Mouse (Mus musculus) retina, postnatal 7 days (tissue): ENCODE results near the gene 5031410I06Rik.
"Not testable (repeated sequence)": the region's sequence is repeated elsewhere in the genome, so short reads cannot be mapped to it uniquely, and the experiment has no call there.

ENCODE experiments used
- DNase-seq: peaks from one replicate; pipeline ENCODE4 v3.0.0-alpha.2; 2012; ENCODE audit warnings: low read depth, low spot score

5031410I06Rik gene

DNA sequence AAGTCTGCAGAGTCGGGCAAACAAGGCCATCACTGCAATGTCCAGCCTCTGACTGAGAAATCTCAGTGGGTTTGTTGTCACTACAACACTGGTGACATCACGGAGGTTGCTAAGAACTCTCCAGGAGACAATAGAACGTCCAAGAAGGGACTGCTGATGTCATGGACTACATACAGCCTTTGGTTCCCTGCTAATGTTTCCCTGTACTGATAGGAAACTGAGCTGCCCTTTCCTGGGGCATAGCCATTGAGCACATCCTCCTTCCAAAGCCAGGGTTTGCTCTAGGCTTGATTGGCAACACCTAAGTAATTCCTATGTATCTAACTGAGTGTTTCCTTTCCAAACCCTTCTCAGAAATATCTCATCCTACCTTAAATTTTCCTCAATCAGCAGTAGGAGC, at the start of gene 5031410I06Rik:
TSS of gene 5031410I06Rik (minus strand) at position 101 of the 400 bp plus-strand sequence.
- not testable (repeated sequence) for DNase-seq

DNA sequence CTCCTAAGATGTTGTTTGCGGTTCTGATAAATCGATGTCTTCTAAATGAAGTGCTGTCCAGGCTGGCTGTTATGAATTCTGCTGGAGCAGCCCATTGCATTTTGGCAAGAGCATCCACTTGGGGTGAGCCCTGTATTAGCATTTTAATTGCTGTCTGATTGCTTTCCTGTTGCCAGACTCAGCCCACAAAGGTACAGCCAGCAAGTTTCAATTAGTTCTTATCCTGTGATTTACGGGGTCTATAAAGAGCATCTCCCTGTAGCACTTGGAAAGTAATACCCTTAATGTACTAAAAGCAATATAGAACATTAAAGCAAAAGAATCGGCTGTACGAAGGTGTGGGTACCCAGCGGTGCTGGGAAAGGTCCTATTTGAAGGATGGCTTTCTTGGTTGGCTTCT, 37.7 kb upstream of the 5031410I06Rik start:
- DNase-seq = no peak

DNA sequence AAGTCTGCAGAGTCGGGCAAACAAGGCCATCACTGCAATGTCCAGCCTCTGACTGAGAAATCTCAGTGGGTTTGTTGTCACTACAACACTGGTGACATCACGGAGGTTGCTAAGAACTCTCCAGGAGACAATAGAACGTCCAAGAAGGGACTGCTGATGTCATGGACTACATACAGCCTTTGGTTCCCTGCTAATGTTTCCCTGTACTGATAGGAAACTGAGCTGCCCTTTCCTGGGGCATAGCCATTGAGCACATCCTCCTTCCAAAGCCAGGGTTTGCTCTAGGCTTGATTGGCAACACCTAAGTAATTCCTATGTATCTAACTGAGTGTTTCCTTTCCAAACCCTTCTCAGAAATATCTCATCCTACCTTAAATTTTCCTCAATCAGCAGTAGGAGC, 16.2 kb upstream of the 5031410I06Rik start, which contains the start of gene Gm10220:
TSS of gene Gm10220 (minus strand) at position 101 of the 400 bp plus-strand sequence.
- DNase-seq = not testable (repeated sequence)

DNA sequence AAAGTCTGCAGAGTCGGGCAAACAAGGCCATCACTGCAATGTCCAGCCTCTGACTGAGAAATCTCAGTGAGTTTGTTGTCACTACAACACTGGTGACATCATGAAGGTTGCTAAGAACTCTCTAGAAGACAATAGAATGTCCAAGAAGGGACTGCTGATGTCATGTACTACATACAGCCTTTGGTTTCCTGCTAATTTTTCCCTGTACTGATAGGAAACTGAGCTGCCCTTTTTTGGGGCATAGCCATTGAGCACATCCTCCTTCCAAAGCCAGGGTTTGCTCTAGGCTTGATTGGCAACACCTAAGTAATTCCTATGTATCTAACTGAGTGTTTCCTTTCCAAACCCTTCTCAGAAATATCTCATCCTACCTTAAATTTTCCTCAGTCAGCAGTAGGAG, 16.0 kb downstream of the 5031410I06Rik start, which contains the start of gene Gm10471:
TSS of gene Gm10471 (minus strand) at position 101 of the 400 bp plus-strand sequence.
- DNase-seq = not testable (repeated sequence)

DNA sequence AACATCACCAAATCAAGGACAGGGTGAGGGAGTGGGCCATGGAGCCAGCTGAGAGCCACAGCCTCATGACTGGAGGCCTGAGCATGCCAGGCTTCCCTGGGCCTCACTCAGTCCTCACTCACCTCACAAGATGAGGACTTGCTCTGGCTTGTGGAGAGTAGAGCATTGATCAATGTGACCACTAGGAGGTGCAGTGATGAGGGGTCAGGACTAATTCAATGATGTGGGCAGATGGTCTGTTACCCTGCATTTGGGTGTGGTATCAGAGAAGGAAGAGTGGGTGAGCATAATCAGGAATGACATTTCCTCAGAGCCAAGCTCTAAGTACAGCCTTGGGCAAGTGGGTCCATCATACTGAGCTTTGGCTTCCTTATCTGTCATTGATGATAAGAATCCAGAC, 26.1 kb downstream of the 5031410I06Rik start:
- DNase-seq = not testable (repeated sequence)

DNA sequence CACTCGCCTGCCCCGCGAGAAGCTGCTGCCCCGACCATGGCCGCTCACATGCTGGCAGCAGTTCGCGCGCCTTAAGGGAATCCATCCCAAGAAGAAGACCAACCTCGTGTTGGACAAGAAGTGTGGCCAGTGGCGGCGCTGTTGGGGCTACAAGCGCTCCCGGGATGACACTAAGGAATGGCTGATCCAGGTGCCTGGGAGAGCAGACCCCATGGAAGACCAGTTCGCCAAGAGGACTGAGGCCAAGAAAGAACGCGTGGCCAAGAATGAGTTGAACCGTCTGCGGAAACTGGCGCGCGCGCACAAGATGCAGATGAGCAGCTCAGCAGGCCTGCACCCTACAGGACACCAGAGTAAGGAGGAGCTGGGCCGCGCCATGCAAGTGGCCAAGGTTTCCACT, 34.4 kb downstream of the 5031410I06Rik start:
- DNase-seq = no peak

DNA sequence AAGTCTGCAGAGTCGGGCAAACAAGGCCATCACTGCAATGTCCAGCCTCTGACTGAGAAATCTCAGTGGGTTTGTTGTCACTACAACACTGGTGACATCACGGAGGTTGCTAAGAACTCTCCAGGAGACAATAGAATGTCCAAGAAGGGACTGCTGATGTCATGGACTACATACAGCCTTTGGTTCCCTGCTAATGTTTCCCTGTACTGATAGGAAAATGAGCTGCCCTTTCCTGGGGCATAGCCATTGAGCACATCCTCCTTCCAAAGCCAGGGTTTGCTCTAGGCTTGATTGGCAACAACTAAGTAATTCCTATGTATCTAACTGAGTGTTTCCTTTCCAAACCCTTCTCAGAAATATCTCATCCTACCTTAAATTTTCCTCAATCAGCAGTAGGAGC, 46.7 kb downstream of the 5031410I06Rik start, which contains the start of gene Gm7347:
TSS of gene Gm7347 (minus strand) at position 101 of the 400 bp plus-strand sequence.
- not testable (repeated sequence) for DNase-seq
